Mouse (Mus musculus): ENCODE data around the gene Igf1r. TPM values are rescaled to one million over a fixed set of nuclear protein-coding genes. Genes with fewer than 3 reads are reported as not detected.

Igf1r gene
- polyA plus RNA-seq, 1 experiment from 2014 or later: 28.5 TPM

DNA sequence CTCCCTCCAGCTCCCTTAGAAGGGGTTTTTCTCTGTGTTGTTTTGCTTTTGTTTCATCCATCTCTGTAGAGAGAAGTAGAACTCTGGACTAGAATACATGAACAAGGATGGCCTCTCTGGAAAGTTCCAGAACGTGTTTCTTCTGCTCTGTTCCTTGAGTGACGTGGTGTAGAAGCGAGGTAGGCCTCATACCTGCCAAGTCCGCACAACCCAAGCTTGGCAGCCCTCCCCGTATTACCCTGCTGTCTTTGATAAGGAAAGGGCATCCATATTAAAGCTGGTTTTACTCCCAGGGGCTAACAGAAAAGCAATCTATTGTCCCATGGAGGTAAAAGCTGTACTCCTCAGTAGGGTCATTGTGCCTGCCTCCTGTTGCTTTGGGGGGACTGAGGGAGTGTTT, 164.9 kb downstream of the Igf1r start:
- Histone ChIP-seq H3K9me3 (no peaks in the 10 kb centered on the region), H3K36me3 (no peaks in the 10 kb centered on the region), H3K4me1 (peaks cover 28% of the 10 kb centered on the region), H3K9ac (replicated peaks) (no peak overlapping the region), H3K27ac (replicated peaks) (0 out of 2 replicates have a peak overlapping the region, but pooled peaks have one; percentile 5), H3K4me2 (replicated peaks) (no peak overlapping the region), H3K4me3 (no peak overlapping the region), H3K27me3 (no peaks in the 10 kb centered on the region)
- WGBS: 34% methylated on average over 5 of the region's 5 CpGs
- ATAC-seq (replicated peaks): no peak

DNA sequence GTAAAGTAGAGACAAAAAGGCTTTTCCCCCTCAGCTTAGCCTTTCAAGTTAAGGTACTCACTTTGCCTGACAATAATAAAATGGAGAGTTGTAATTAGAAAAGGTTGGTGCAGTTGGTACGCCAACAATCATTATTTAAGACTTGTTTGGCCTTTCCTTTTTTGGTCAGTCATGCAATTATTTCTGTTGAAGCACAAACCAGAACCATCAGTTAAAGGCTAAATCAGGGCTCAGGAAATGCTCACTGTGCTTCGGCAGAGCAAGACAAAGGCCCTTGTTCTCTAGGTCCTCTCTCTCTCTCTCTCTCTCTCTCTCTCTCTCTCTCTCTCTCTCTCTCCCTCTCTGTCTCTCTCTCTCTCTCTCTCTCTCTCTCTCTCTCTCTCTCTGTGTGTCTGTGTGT, 165.4 kb downstream of the Igf1r start:
- ATAC-seq (replicated peaks): no peak
- H3K9ac ChIP-seq (replicated peaks): no peak overlapping the region
- H3K9me3 ChIP-seq: no peaks in the 10 kb centered on the region
- peaks cover 28% of the 10 kb centered on the region for H3K4me1 ChIP-seq
- 0 out of 2 replicates have a peak overlapping the region, but pooled peaks have one; percentile 5 for H3K27ac ChIP-seq (replicated peaks)
- H3K4me3 ChIP-seq: no peak overlapping the region
- H3K36me3 ChIP-seq: no peaks in the 10 kb centered on the region
- WGBS: 18% methylated on average over 2 of the region's 2 CpGs
- H3K27me3 ChIP-seq: no peaks in the 10 kb centered on the region
- no peak overlapping the region for H3K4me2 ChIP-seq (replicated peaks)

DNA sequence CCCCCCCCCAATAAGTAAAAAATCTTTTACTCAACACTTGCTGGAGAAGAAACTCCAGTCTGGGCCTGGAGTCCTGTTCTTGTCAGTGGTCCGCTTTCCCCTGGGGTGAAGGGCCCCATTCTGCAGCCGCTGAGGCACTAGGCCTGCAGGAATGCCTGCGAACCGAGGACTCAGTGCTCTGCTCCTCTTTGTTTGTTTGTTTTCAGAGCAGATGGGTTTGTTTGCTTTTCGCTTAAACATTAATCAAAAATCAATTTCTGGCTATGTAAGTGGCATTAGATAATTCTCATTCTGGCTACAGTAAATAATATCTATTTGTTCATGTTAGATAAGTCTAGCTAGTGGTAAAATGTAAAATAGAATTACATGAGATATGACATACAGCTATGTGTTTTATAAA, 167.0 kb downstream of the Igf1r start:
- Histone ChIP-seq H3K4me3 (no peak overlapping the region), H3K27me3 (no peaks in the 10 kb centered on the region), H3K9ac (replicated peaks) (no peak overlapping the region), H3K36me3 (no peaks in the 10 kb centered on the region), H3K4me2 (replicated peaks) (no peak overlapping the region), H3K4me1 (peaks cover 28% of the 10 kb centered on the region), H3K9me3 (no peaks in the 10 kb centered on the region), H3K27ac (replicated peaks) (no peak overlapping the region)
- 76% methylated on average over 5 of the region's 5 CpGs for WGBS
- ATAC-seq (replicated peaks): no peak

DNA sequence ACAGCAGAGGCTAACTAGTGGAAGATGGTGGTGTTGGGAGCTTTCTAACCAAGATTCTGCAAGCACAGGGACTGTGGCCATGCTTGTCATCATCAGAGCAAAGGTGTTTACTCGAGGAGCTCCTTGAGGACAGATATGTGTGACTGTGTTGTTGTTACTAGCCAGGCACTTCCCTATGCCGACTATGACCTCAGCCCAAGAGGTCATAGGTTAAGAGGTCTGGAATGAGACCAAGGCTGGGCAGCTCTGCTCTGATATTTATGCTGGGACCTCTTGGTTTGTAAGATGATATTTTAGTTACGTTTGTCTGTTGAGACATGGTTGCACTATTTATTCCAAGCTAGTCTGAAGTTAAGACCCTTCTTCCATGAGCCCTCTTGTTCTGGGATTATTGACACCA, 169.8 kb downstream of the Igf1r start:
- Histone ChIP-seq H3K27ac (replicated peaks) (no peak overlapping the region), H3K9me3 (no peaks in the 10 kb centered on the region), H3K4me3 (no peak overlapping the region), H3K9ac (replicated peaks) (no peak overlapping the region), H3K4me1 (peaks cover 32% of the 10 kb centered on the region), H3K4me2 (replicated peaks) (no peak overlapping the region), H3K27me3 (no peaks in the 10 kb centered on the region), H3K36me3 (no peaks in the 10 kb centered on the region)
- ATAC-seq (replicated peaks): no peak
- WGBS: 87% methylated on average over 3 of the region's 3 CpGs

DNA sequence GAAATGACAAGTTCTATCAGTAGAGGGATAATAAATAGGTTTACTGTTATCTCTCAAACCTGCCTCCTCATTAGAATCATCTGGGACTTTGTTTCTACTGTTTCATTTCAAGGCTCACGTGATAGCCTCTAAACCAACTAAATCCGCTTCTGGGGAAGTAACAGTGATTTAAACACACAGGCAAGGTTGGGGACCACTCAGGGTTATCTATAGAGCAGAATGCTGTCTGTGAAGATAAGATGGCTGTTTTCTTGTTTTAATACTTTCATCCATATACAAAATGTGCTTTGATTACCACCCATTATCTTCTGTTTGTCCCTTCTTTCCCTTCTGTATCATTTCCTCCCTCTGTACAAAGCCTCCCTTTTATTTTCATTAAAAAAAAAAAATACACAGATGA, 172.7 kb downstream of the Igf1r start:
- Histone ChIP-seq H3K9ac (replicated peaks) (no peak overlapping the region), H3K27me3 (no peaks in the 10 kb centered on the region), H3K4me3 (no peak overlapping the region), H3K36me3 (no peaks in the 10 kb centered on the region), H3K4me1 (peaks cover 30% of the 10 kb centered on the region), H3K27ac (replicated peaks) (no peak overlapping the region), H3K9me3 (no peaks in the 10 kb centered on the region), H3K4me2 (replicated peaks) (no peak overlapping the region)
- no peak for ATAC-seq (replicated peaks)
- WGBS: 82% methylated on average over 2 of the region's 2 CpGs

DNA sequence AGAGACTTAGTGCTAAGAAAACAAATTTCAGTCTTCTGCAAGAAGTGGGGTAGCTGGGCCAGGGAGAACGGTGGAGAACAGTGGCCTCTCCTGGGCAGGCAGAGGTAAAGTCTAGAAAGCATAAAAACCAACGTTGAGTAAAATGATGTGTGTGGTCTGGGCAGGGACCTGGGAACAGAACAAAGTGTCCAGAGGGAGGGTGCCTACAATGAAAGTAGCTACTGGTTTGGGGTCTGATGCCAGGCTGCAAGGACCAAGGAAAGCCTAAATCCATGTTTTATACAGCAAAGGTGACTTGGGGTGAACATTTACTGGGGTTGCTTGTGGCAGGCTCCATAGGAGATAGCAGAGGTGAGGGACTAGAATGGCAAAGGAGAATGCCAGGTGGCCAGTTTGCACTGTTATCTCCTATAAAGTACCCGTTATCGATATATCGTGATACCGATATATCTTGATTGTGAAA, 175.2 kb downstream of the Igf1r start:
- ATAC-seq (replicated peaks): 0 out of 2 replicates have a peak, but pooled peaks have one; percentile 6
- H3K4me2 ChIP-seq (replicated peaks): peak overlapping the region; percentile 76
- WGBS: 36% methylated on average over 6 of the region's 6 CpGs
- H3K4me3 ChIP-seq: peak overlapping the region; percentile 49
- H3K36me3 ChIP-seq: no peaks in the 10 kb centered on the region
- peak overlapping the region; percentile 48 for H3K9ac ChIP-seq (replicated peaks)
- no peaks in the 10 kb centered on the region for H3K9me3 ChIP-seq
- peak overlapping the region; percentile 96 for H3K27ac ChIP-seq (replicated peaks)
- H3K27me3 ChIP-seq: no peaks in the 10 kb centered on the region
- H3K4me1 ChIP-seq: peaks cover 49% of the 10 kb centered on the region

DNA sequence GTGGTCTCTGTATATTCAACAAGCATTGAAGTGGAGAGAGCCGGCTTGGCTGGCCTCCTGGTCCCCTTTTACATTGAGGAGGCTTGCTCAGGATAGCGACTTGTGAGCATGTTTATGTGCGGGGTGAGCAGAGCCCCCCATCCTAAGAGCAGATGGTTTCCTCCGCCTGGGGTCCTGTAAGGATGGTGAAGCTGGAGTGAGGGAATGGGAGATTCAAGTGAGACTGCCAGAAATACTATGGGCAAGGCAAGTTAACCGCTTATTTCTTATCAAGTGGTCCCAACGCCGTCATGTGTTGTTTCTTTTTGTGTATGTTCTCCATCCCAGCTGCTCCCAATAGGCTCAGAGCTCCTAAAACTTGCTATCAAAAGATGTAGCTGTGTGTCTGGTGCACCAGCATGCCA, 175.6 kb downstream of the Igf1r start:
- H3K27me3 ChIP-seq: no peaks in the 10 kb centered on the region
- no peaks in the 10 kb centered on the region for H3K36me3 ChIP-seq
- H3K27ac ChIP-seq (replicated peaks): peak overlapping the region; percentile 96
- 4% methylated on average over 7 of the region's 7 CpGs for WGBS
- H3K4me3 ChIP-seq: peak overlapping the region; percentile 49
- peak overlapping the region; percentile 76 for H3K4me2 ChIP-seq (replicated peaks)
- H3K9me3 ChIP-seq: no peaks in the 10 kb centered on the region
- no peak; the same call in 1 of the 2 replicates for ATAC-seq (replicated peaks)
- peak overlapping the region; percentile 48 for H3K9ac ChIP-seq (replicated peaks)
- peaks cover 53% of the 10 kb centered on the region for H3K4me1 ChIP-seq

DNA sequence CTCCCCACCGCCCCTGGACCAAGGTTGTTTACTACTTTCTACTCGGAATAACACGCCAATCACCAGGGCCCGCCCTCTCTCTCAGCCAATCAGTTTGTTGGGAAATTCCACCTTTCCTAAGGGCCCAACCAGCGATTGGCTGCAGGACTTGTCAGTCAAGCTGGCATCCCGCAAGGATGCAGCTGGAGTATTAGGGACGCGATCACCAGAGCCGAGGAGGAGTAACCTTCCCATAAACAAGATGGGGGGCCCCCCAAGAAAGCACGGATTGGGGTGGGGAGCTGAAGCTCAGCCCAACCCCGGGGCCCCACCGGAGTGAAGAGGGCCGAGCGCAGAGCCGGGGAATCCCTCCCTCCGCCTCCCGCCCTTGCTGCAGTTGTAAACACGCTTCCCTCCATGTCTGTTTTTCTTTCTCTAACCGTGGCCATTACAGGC, 176.5 kb downstream of the Igf1r start:
- Histone ChIP-seq H3K4me1 (peaks cover 56% of the 10 kb centered on the region), H3K27ac (replicated peaks) (peak overlapping the region; percentile 96), H3K4me3 (peak overlapping the region; percentile 49), H3K4me2 (replicated peaks) (peak overlapping the region; percentile 76), H3K9me3 (no peaks in the 10 kb centered on the region), H3K36me3 (no peaks in the 10 kb centered on the region), H3K9ac (replicated peaks) (peak overlapping the region; percentile 70), H3K27me3 (no peaks in the 10 kb centered on the region)
- ATAC-seq (replicated peaks): peak; percentile 96
- 0% methylated on average over 19 of the region's 19 CpGs for WGBS

DNA sequence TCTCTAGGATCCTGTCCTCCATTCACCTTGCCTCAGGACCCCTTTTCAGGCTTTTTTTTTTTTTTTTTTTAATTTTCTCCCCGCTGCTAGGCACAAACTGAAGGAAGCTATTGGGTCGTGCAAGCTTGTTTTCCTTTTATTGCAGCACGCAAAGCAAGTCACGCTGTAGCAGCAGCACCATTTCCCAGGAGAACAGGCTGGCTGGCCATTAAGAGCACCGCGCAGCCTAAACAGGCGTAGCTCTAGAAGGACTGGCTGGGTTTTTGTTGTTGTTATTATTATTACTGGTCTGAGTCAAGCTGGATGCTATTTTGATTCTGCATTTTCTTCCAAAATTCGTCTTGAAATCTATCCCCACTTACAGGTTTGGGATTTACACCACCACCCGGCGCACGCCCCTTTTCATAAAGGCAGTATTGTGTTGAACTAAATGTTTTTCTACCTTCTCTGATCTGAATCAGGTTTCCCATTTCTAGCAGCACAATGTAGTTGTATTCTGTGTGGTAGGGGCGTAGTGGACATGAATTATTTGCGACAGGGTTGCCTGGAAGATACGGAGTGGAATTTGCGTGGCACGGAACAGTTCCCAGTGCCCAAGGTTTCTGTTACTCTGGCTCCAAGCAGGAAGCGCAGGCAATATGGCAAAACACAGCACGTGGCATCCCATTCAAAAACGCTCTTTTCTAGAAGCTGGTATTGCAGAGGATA, 177.1 kb downstream of the Igf1r start:
- under 1% methylated on average over 19 of the region's 19 CpGs for WGBS

DNA sequence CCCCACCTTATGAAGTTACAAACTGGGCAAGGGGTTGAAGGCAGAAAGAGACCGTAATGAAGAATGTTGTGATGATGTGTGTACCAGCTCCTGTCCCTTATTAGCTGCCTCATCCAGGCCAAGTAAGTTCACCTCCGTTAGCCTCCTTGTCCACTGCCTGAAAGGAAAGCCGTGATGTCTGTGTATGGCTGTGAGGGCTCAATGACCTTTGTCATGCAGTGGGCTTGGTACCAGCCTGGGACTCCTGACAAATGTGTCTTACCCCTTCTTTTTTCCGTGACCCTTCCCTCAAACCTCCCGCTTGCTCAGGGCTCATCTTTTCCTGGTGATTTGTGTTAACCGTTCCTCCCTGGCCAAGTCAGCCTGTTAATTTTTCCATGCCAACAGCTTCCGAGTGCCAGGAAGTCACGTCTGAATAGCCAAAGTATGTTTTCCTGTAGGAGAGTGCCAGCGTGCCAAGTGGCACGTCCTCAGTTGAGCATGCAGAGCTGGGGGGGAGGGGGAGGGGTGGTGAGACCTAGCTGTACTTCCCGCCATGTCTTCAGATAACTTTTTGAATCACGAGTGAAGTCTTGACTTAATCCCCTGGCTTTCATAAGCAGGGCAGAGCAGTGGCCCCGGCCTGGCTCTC, 178.4 kb downstream of the Igf1r start:
- no peaks in the 10 kb centered on the region for H3K36me3 ChIP-seq
- H3K9me3 ChIP-seq: no peaks in the 10 kb centered on the region
- no peak overlapping the region for H3K4me3 ChIP-seq
- H3K27me3 ChIP-seq: no peaks in the 10 kb centered on the region
- H3K4me1 ChIP-seq: peaks cover 52% of the 10 kb centered on the region
- H3K4me2 ChIP-seq (replicated peaks): no peak overlapping the region
- no peak overlapping the region for H3K9ac ChIP-seq (replicated peaks)
- no peak for ATAC-seq (replicated peaks)
- no peak overlapping the region for H3K27ac ChIP-seq (replicated peaks)
- 46% methylated on average over 13 of the region's 13 CpGs for WGBS

More for the DNA sequence above, 177.1 kb downstream of the Igf1r start:
- Histone ChIP-seq H3K27me3 (no peaks in the 10 kb centered on the region), H3K4me1 (peaks cover 56% of the 10 kb centered on the region), H3K36me3 (no peaks in the 10 kb centered on the region), H3K9me3 (no peaks in the 10 kb centered on the region), H3K4me2 (replicated peaks) (peak overlapping the region; percentile 76), H3K27ac (replicated peaks) (peak overlapping the region; percentile 96), H3K9ac (replicated peaks) (peak overlapping the region; percentile 70), H3K4me3 (peak overlapping the region; percentile 49)
- peak; percentile 60 for ATAC-seq (replicated peaks)

DNA sequence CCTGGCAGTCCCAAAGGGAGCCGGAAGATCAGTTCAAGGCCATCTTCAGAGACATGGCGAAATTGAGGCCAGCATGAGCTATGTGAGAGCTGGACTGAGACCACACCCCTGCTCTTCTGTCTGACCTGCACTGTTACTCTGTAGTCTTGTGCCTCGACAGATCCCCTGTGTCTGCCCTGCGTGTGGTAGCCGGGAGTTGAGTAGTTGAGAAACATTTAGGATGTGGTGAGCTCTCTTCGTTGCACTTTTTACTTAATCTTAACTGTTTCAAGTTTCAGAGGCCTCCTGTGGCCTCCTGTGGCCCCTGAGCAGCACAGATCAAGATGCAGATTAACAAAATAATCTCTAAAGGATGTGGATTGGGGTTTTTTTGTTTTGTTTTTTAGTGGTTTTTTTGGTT, 181.1 kb downstream of the Igf1r start:
- no peak overlapping the region for H3K4me3 ChIP-seq
- H3K27ac ChIP-seq (replicated peaks): no peak overlapping the region
- H3K9ac ChIP-seq (replicated peaks): no peak overlapping the region
- H3K27me3 ChIP-seq: no peaks in the 10 kb centered on the region
- no peaks in the 10 kb centered on the region; the same call in 1 of the 2 replicates for H3K36me3 ChIP-seq
- no peak overlapping the region for H3K4me2 ChIP-seq (replicated peaks)
- H3K9me3 ChIP-seq: no peaks in the 10 kb centered on the region
- no peak for ATAC-seq (replicated peaks)
- 48% methylated on average over 6 of the region's 6 CpGs for WGBS
- H3K4me1 ChIP-seq: peaks cover 37% of the 10 kb centered on the region

DNA sequence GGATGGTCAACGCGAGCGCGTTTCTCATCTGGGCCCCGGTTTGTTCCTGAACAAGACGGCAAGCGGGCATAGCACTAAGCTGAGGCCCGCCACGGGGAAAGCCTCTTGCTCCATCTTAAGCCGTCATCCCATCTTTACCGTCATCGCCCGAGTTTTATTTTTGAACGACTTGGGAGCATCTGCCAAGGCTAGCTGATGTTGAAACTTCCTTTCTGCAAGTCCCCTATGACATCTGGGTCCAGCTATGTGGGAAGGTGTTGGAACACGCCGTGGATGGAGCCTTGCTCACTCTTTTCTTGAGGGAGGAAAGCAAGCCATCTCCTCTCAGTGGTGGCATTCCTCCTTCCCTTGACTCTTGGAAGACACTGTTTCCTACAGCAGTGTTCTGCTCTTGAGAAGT, 182.3 kb downstream of the Igf1r start:
- no peak overlapping the region for H3K4me2 ChIP-seq (replicated peaks)
- H3K27ac ChIP-seq (replicated peaks): no peak overlapping the region
- peaks cover 39% of the 10 kb centered on the region for H3K4me1 ChIP-seq
- ATAC-seq (replicated peaks): no peak
- H3K4me3 ChIP-seq: no peak overlapping the region
- H3K9me3 ChIP-seq: no peaks in the 10 kb centered on the region
- WGBS: 90% methylated on average over 16 of the region's 16 CpGs
- H3K9ac ChIP-seq (replicated peaks): no peak overlapping the region
- no peaks in the 10 kb centered on the region for H3K27me3 ChIP-seq
- no peaks in the 10 kb centered on the region; the same call in 1 of the 2 replicates for H3K36me3 ChIP-seq

Data from forebrain, embryonic 15.5 days (tissue).